Mouse (Mus musculus): ENCODE results near the gene Hist1h2ag.
A peak's percentile ranks its signal among the peaks of the same experiment; 100 is the strongest.

The Hist1h2ag gene

GRCm38 (mm10) chr13:22007872-22008271, 34.9 kb downstream of the Hist1h2ag start:
- DNase-seq = no peak

DNA sequence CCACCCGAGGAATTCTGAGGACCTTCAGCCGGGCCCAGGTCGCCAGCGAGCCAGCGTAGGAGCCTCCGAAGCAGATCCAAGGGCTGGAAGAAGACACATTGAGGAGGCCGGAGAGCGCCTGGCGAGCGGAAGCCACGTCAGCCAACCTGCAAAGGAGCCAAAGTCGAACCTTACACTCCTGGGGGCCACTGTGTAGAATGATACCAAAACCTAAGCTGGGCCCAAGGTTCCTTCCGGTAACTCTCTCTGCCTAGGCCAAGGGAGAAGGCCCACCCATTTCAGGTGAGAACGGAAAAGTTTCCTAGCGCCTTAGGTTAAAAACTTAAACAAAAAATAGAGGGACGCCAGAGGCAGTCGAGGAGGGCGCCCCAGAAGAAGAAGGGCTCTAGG, 35.6 kb downstream of the Hist1h2ag start:
- DNase-seq = no peak

GRCm38 (mm10) chr13:22006334-22007120, 36.2 kb downstream of the Hist1h2ag start:
- DNase-seq = peak; percentile 72 to 79

DNA sequence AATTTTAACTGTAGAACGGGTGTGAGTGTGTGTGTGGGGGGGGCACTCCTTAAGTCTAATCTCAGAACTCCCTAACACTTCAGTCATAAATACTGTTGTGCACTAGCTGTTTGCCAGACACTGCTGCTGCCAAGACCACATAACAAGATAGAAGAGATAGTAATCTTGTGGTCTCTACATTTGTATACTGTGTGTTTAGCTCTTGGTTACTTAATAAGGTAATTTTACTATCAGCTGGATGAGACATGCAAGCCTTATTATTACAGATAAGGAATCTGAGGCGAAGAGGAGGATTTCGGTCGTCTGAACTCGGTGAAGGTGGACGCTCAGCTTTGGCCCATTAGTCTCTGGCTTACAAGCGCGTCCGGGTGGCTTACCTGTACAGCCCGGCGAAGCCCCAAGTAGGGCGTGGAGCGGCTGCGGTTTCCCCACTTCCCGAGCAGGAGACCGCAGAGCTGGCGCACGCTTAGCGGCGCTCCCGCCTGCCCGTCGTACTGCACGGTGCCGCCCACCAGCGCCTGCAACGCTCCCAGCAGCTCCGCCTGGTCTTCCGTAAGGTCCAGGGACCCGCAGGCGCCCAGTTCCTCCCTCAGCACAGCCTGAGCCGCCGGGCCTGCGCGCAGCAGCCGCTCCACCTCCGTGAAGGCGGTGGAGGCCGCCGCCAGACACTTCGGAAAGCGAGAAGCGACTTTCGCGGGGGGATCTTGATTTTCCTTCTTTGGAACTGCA, 37.0 kb downstream of the Hist1h2ag start:
- DNase-seq = peak; percentile 60 to 72

DNA sequence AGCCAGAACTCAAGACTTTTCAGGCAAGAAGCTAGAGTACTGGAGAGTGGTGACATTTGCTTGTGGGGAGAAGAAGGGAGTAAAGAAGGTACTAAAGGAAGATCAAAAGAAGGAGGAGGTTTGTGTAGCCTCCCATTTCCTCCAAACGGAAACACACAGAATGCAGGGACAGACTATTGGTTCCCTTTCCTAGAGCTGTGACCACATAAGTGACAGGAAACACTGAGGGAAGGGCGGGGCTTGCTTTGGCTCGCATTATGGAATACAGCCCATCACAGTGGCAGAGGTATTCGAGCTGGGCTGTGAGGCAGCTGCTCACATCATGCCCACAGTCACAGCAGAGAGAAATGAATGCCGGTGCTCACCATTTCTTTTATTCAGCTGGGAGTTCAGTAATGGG, 40.9 kb downstream of the Hist1h2ag start:
- DNase-seq = peak in 1 of 2 experiments; percentile 24

GRCm38 (mm10) chr13:22001346-22001745, 41.4 kb downstream of the Hist1h2ag start:
- no peak for DNase-seq

DNA sequence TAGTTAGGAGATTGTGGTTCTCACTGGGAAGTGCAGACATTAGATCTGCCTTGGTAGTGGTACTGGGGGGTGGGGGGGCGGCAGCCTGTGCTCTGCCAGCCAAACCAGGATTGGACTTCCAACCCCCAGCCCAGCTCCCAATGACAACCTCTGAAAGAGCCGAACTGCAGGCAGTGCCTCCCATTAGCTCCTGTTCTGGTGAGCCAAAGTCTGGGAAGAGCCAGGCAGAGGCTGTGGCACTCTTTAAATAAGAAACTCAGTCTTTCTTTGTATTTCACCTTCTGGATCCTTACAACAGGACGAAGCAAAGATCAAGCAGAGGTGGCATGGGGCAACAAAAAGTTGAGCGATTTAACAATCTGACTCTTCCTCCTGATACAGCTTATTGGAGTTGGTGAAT, 43.6 kb downstream of the Hist1h2ag start:
- DNase-seq = no peak

DNA sequence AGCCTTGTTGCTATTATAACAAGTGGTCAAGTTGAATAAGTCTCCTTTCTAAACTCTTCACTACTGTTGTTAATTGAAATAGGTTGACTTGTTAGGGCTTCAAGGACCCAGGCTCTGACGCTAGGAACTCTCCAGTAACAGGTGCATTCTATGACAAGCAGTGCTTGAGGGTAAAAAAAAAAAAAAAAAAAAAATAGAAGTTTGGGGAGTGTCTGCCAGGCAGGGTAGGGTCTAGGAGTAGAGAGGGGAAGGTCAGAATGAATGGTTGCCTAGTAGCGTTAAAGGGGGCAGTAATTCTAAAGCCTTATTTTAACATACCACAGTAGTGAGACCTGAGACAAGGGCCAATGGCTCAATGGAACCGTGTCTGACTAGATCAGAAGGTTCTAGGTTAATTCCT, 44.3 kb downstream of the Hist1h2ag start:
- no peak for DNase-seq

- DNase-seq = no peak
Observed at GRCm38 (mm10) chr13:21997821-21998220, 44.9 kb downstream of the Hist1h2ag start.

DNA sequence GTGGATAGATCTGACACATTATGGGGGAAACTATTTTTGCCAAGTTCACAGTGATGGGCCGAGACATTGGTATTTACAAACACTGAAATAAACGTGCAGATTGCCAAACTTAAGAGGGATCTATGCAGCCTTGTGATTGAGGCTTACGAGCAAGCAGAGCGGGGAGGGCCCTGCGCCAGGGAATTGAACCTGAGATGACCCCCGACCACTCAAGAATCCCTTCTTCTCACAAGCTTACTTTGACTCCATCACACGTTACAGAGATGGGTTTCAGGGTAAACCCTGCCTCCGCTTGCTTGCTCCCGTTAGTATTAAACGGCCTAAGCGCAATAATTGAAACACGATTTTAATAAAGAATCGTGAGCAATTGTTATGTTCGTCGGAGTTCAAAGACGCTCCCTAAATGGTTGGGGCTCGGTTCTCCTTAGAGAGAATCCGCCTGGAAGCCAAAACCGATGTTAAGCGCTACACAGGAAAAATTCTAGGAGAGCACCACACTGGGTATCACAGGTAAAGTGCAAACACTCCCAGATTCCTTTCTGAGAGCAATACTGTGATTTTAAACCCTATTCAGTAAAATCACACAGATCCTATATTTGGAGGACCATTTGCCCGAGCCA, 45.4 kb downstream of the Hist1h2ag start:
- no peak for DNase-seq

DNA sequence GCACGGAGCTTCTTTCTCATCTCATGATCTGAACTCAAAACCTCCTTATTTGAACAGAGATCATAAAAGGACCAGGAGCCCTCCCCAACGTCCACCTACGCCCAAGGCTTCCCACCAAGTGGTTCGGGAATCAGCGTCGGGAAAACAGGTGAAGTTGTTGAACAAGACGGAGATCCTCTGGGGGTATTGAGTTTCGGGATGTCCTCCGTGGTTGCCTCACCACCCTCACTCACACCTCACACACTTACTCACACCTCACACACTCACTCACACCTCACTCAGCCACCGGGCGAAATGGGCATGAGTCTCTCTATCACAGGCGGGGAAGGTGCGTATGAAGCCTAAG, 45.9 kb downstream of the Hist1h2ag start:
- peak in 1 of 2 experiments; percentile 12 for DNase-seq

DNA sequence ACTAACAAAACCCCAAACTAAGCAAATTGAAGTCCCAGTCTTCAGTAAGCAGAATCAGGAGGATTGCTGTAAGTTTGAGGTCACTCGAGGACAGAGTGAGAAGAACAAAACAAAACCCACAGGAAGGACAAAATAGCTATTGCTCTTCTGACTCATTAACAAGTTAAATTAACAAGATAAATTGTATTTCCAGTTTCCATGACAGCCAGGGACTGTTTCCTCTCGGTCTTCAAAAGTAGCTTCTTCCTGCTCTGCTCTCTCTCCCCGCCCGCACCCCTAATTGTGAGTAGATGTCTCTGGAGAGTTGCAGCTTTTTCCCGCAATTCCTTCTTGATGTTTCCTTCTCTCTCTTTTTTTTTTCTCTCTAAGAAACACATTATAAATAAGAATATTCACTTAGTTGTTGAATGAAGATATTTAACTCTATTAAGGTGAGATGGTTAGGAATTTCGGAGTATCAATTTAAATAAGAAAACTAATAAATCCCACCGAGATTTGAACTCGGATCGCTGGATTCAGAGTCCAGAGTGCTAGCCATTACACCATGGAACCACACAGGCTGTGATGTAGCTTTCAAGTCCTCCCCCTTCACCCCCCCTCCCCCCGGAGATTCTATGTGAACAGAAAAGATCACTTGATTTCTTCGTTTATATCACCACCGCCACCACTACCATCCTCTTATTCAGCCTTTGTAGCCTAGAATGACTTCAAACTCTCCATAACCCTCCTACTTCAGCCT, 46.5 kb downstream of the Hist1h2ag start:
- peak in 1 of 2 experiments; percentile 31 for DNase-seq

DNA sequence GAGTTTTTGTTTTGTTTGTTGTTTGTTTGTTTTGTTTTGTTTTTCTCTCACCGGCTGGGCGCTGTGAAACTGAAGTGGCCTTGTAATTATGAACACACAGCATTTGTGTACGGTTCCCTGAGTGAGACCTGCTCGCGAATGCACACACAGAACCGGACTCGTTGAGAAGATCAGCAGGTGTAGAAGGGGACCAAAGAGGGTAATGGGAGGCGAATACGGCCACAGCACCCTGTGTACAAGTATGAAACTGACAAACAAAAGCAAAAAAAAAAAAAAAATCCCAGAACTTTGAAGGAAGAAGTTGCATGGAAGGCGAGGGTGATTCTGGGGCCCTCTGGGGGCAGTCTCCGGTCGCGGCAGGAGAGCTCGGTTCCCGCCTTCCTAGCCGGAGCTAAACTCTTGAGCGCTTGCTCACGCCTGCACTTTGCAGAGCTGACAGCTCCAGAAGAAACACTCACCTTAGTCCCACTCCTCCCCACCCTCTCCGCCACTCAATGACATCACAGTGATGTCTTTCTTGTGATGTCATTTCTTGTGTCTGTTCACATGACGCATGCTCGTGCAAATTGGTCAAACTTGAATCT, 47.3 kb downstream of the Hist1h2ag start:
- DNase-seq = peak; percentile 56 to 71

DNA sequence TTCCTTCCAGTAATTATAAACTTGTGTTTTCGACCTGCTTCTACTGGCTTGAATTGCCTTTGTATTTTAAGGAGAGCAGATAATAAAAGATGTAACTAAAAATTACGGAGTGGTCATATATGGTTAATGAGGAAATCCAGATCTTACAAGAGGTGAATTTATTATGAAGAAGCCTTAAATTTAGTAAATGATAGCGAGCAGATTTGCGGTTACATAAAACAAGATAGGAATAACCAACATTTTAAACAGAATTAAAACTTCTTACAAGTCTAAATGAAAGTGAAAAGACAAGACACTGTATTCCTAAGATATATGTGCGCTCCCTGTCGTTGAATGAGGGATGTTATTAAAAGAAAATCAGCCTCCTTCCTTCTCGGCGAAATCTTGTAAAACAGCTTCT, 47.8 kb downstream of the Hist1h2ag start:
- DNase-seq = no peak

DNA sequence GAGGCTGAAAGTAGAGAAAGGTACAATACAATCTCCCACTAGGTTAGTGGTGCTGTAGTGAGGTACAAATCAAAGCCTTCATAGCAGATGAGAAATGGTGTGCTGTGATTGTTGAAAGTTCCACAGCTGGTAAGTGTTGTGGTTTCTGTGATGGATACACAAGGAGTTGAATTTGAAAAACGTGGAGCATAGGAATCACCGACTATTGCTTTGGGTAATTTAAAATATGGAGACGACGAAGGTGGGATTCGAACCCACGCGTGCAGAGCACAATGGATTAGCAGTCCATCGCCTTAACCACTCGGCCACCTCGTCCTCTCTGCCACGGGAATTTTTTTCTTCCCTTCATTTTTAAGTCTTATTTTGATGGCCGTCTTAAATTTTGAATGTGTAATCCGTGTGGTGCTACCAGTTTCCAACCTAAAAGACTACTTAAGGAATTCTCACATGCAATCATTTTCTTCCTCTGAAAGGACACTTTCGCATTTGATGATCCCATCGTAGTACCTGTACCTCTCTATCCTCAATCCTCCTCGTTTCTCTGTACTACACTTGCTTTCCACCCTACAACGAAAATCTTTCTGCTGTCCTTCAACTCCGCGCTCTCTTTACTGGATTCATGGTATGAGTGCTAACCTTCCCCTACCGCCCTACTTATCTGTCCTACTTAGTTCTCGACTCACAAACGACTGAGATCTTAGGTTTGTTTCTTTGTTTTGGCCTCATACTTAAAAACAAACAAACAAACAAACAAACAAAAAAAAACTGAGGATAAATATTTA, 48.6 kb downstream of the Hist1h2ag start:
- peak; percentile 47 to 57 for DNase-seq

GRCm38 (mm10) chr13:21992550-21992949, 50.2 kb downstream of the Hist1h2ag start:
- no peak for DNase-seq

All from kidney, postnatal 4 days (tissue).